Mouse (Mus musculus): ENCODE measurements around the gene Zfp143. TPM values are rescaled to one million over a fixed set of nuclear protein-coding genes. Genes with fewer than 3 reads are reported as not detected.
A peak's percentile ranks its signal among the peaks of the same experiment; 100 is the strongest.

The Zfp143 gene
- total and polyA plus RNA-seq, 3 experiments, result 13.9 to 15.7 TPM; not detected in 1

- TF ChIP-seq HCFC1 (IDR thresholded peaks at IDR 0.05; ENCODE audit: low read depth, low read length), result no peak
- TF ChIP-seq CTCF (IDR thresholded peaks at IDR 0.05 in 2 of 3, conservative IDR thresholded peaks at IDR 0.05 in 1 of 3; ENCODE audit: control insufficient read depth in 1 of 3, insufficient read depth in 1 of 3, low read depth in 2 of 3, low read length in 3 of 3, poor library complexity in 1 of 3, severe bottlenecking in 1 of 3), result no peak
- TF ChIP-seq MAZ (IDR thresholded peaks at IDR 0.05; ENCODE audit: low read depth, low read length), result no peak; the same call in 1 of the 2 replicates
- 0 out of 2 replicates have a peak, but pooled peaks have one; percentile 7 for TF ChIP-seq ZNF384 (IDR thresholded peaks at IDR 0.05; ENCODE audit: low read depth, low read length)
- TF ChIP-seq ZC3H11A (IDR thresholded peaks at IDR 0.05; ENCODE audit: low read depth, low read length), result no peak
- peak; percentile 26; the same call in 1 of the 2 replicates for TF ChIP-seq USF1 (IDR thresholded peaks at IDR 0.05; ENCODE audit: low read depth, low read length)
- no peak for TF ChIP-seq TAL1 (IDR thresholded peaks at IDR 0.05; ENCODE audit: low read length)
- no peak for TF ChIP-seq MAFK (IDR thresholded peaks at IDR 0.05; ENCODE audit: borderline replicate concordance, low read depth, low read length)
- TF ChIP-seq UBTF (IDR thresholded peaks at IDR 0.05; ENCODE audit: borderline replicate concordance, insufficient read depth, low read depth, low read length), result peak; percentile 95; the same call in 1 of the 2 replicates
- TF ChIP-seq USF2 (IDR thresholded peaks at IDR 0.05; ENCODE audit: borderline replicate concordance in 1 of 2, insufficient read depth in 1 of 2, low read depth in 1 of 2, low read length in 2 of 2), result no peak
- peak; percentile 89 to 93 for TF ChIP-seq POLR2A (IDR thresholded peaks at IDR 0.05; ENCODE audit: control insufficient read depth in 1 of 2, insufficient read depth in 1 of 2, low read depth in 1 of 2, low read length in 2 of 2, poor library complexity in 1 of 2)
- TF ChIP-seq NELFE (IDR thresholded peaks at IDR 0.05; ENCODE audit: low read depth, low read length), result peak; percentile 96
- peak; percentile 31 for TF ChIP-seq RCOR1 (IDR thresholded peaks at IDR 0.05; ENCODE audit: low read depth, low read length)
- no peak; the same call in none of the 2 replicates for TF ChIP-seq MXI1 (IDR thresholded peaks at IDR 0.05; ENCODE audit: low read depth, low read length)
Observed at GRCm38 (mm10) chr7:110061752-110062273, 796 bp downstream of the Zfp143 start (continued).

DNA sequence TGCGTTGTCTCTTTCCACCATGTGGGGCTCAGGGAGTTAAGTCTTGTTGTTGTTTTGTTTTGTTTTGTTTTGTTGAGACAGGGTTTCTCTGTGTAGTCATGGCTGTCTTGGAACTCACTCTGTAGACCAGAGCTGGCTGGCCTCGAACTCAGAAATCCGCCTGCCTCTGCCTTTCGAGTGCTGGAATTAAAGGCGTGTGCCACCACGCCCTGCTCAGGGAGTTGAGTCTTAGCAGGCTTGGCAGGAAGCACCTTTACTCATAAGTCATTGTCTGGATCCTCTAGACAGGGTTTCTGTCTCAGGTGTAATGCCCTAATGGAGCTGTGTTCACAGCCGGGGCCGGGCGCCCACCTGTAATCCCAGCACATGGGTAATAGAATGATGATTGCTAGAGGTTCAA lies 2.7 kb downstream of the Zfp143 start:
- peaks cover 0 to 22% of the 10 kb centered on the region in 2 experiments; a peak in 2 of 4 replicates for H3K36me3 ChIP-seq (ENCODE audit: control insufficient read depth in 1 of 2, insufficient read depth in 2 of 2, low read length in 2 of 2)

More for the DNA sequence above, 2.7 kb downstream of the Zfp143 start:
- no peak for DNase-seq (ENCODE audit: low read depth, low spot score)
- peaks cover 0 to 14% of the 10 kb centered on the region in 2 experiments; a peak in 2 of 4 replicates for H3K4me1 ChIP-seq (ENCODE audit: control insufficient read depth in 1 of 2, insufficient read depth in 2 of 2, low read length in 2 of 2)
- H3K9me3 ChIP-seq (replicated peaks; ENCODE audit: insufficient read depth, low read length), result no peaks in the 10 kb centered on the region
- no peak overlapping the region for H3K9ac ChIP-seq (ENCODE audit: control insufficient read depth, low read depth, low read length, poor library complexity, severe bottlenecking)
- H3K27ac ChIP-seq (ENCODE audit: control insufficient read depth, low read depth, low read length), result no peak overlapping the region
- no peaks in the 10 kb centered on the region for H3K27me3 ChIP-seq (ENCODE audit: control insufficient read depth in 1 of 2, insufficient read depth in 2 of 2, low read length in 2 of 2)
- peaks cover 24% of the 10 kb centered on the region for H3K79me2 ChIP-seq (ENCODE audit: control insufficient read depth, insufficient read depth, low read length, poor library complexity)
- TF ChIP-seq SMC3 (IDR thresholded peaks at IDR 0.05; ENCODE audit: low read depth, low read length) (no peak), RAD21 (IDR thresholded peaks at IDR 0.05; ENCODE audit: low read depth, low read length) (no peak), POLR2A (IDR thresholded peaks at IDR 0.05; ENCODE audit: control insufficient read depth in 1 of 2, insufficient read depth in 1 of 2, low read depth in 1 of 2, low read length in 2 of 2, poor library complexity in 1 of 2) (no peak), MEF2A (IDR thresholded peaks at IDR 0.05; ENCODE audit: extremely low read depth, insufficient replicate concordance, low read depth, low read length, poor library complexity, severe bottlenecking) (no peak), SIN3A (IDR thresholded peaks at IDR 0.05; ENCODE audit: low read length) (no peak), CTCF (IDR thresholded peaks at IDR 0.05 in 2 of 3, conservative IDR thresholded peaks at IDR 0.05 in 1 of 3; ENCODE audit: control insufficient read depth in 1 of 3, insufficient read depth in 1 of 3, low read depth in 2 of 3, low read length in 3 of 3, poor library complexity in 1 of 3, severe bottlenecking in 1 of 3) (no peak), CHD2 (IDR thresholded peaks at IDR 0.05; ENCODE audit: low read length) (no peak), ZNF384 (IDR thresholded peaks at IDR 0.05; ENCODE audit: low read depth, low read length) (no peak), UBTF (IDR thresholded peaks at IDR 0.05; ENCODE audit: borderline replicate concordance, insufficient read depth, low read depth, low read length) (no peak), MAX (IDR thresholded peaks at IDR 0.05; ENCODE audit: low read length) (no peak), NRF1 (IDR thresholded peaks at IDR 0.05; ENCODE audit: insufficient read depth, low read depth, low read length, poor library complexity, severe bottlenecking) (no peak), ELF1 (IDR thresholded peaks at IDR 0.05; ENCODE audit: low read depth, low read length) (no peak), GABPA (IDR thresholded peaks at IDR 0.05; ENCODE audit: low read depth, low read length) (no peak), JUND (IDR thresholded peaks at IDR 0.05; ENCODE audit: low read depth, low read length) (no peak), USF1 (IDR thresholded peaks at IDR 0.05; ENCODE audit: low read depth, low read length) (no peak), POLR2AphosphoS2 (IDR thresholded peaks at IDR 0.05; ENCODE audit: low read length) (no peak), MXI1 (IDR thresholded peaks at IDR 0.05; ENCODE audit: low read depth, low read length) (no peak)
- H3K4me3 ChIP-seq (ENCODE audit: control insufficient read depth in 1 of 2, insufficient read depth in 1 of 2, low read depth in 2 of 2, low read length in 2 of 2), result no peak overlapping the region
